Mouse (Mus musculus): ENCODE data around the gene Sptbn4. TPM values are rescaled to one million over a fixed set of nuclear protein-coding genes. Genes with fewer than 3 reads are reported as not detected.

Gene Sptbn4
- polyA plus RNA-seq, 1 experiment = 0.48 TPM

GRCm38 (mm10) chr7:27408379-27409176, 38.9 kb downstream of the Sptbn4 start:
- H3K4me3 ChIP-seq (ENCODE audit: insufficient read depth, low read length) = peak overlapping the region; percentile 26
- TF ChIP-seq CTCF (IDR thresholded peaks at IDR 0.05; ENCODE audit: low read depth, low read length) = peak; percentile 25; the same call in 1 of the 2 replicates
- no peak for TF ChIP-seq POLR2A (IDR thresholded peaks at IDR 0.05; ENCODE audit: borderline replicate concordance, low read depth, low read length)
- no peak overlapping the region for H3K27ac ChIP-seq (ENCODE audit: insufficient read depth, low read depth, low read length)
- H3K4me1 ChIP-seq (ENCODE audit: control insufficient read depth, insufficient read depth, low read length) = no peaks in the 10 kb centered on the region

GRCm38 (mm10) chr7:27407816-27408215, 39.7 kb downstream of the Sptbn4 start:
- H3K27ac ChIP-seq (ENCODE audit: insufficient read depth, low read depth, low read length) = no peak overlapping the region
- H3K4me1 ChIP-seq (ENCODE audit: control insufficient read depth, insufficient read depth, low read length) = no peaks in the 10 kb centered on the region
- no peak overlapping the region for H3K4me3 ChIP-seq (ENCODE audit: insufficient read depth, low read length)
- no peak for TF ChIP-seq POLR2A (IDR thresholded peaks at IDR 0.05; ENCODE audit: borderline replicate concordance, low read depth, low read length)
- TF ChIP-seq CTCF (IDR thresholded peaks at IDR 0.05; ENCODE audit: low read depth, low read length) = no peak

- Histone ChIP-seq H3K4me1 (ENCODE audit: control insufficient read depth, insufficient read depth, low read length) (no peaks in the 10 kb centered on the region), H3K4me3 (ENCODE audit: insufficient read depth, low read length) (no peak overlapping the region), H3K27ac (ENCODE audit: insufficient read depth, low read depth, low read length) (no peak overlapping the region)
- TF ChIP-seq CTCF (IDR thresholded peaks at IDR 0.05; ENCODE audit: low read depth, low read length) = no peak
- no peak for TF ChIP-seq POLR2A (IDR thresholded peaks at IDR 0.05; ENCODE audit: borderline replicate concordance, low read depth, low read length)
Observed at GRCm38 (mm10) chr7:27406481-27406880, 41.0 kb downstream of the Sptbn4 start.

- Histone ChIP-seq H3K4me3 (ENCODE audit: insufficient read depth, low read length) (no peak overlapping the region), H3K4me1 (ENCODE audit: control insufficient read depth, insufficient read depth, low read length) (no peaks in the 10 kb centered on the region), H3K27ac (ENCODE audit: insufficient read depth, low read depth, low read length) (no peak overlapping the region)
- TF ChIP-seq CTCF (IDR thresholded peaks at IDR 0.05; ENCODE audit: low read depth, low read length) (no peak), POLR2A (IDR thresholded peaks at IDR 0.05; ENCODE audit: borderline replicate concordance, low read depth, low read length) (no peak)
Observed at GRCm38 (mm10) chr7:27404203-27404942, 43.1 kb downstream of the Sptbn4 start.

- Histone ChIP-seq H3K27ac (ENCODE audit: insufficient read depth, low read depth, low read length) (no peak overlapping the region), H3K4me3 (ENCODE audit: insufficient read depth, low read length) (no peak overlapping the region), H3K4me1 (ENCODE audit: control insufficient read depth, insufficient read depth, low read length) (no peaks in the 10 kb centered on the region)
- TF ChIP-seq CTCF (IDR thresholded peaks at IDR 0.05; ENCODE audit: low read depth, low read length) (peak; percentile 44), POLR2A (IDR thresholded peaks at IDR 0.05; ENCODE audit: borderline replicate concordance, low read depth, low read length) (no peak)
Observed at GRCm38 (mm10) chr7:27402675-27403074, 44.8 kb downstream of the Sptbn4 start.

- Histone ChIP-seq H3K4me1 (ENCODE audit: control insufficient read depth, insufficient read depth, low read length) (no peaks in the 10 kb centered on the region), H3K4me3 (ENCODE audit: insufficient read depth, low read length) (no peak overlapping the region), H3K27ac (ENCODE audit: insufficient read depth, low read depth, low read length) (no peak overlapping the region)
- TF ChIP-seq POLR2A (IDR thresholded peaks at IDR 0.05; ENCODE audit: borderline replicate concordance, low read depth, low read length) = no peak
- TF ChIP-seq CTCF (IDR thresholded peaks at IDR 0.05; ENCODE audit: low read depth, low read length) = no peak
Observed at GRCm38 (mm10) chr7:27400545-27400944, 46.9 kb downstream of the Sptbn4 start.

- TF ChIP-seq POLR2A (IDR thresholded peaks at IDR 0.05; ENCODE audit: borderline replicate concordance, low read depth, low read length) = no peak
- peak; percentile 68 for TF ChIP-seq CTCF (IDR thresholded peaks at IDR 0.05; ENCODE audit: low read depth, low read length)
- no peak overlapping the region for H3K4me3 ChIP-seq (ENCODE audit: insufficient read depth, low read length)
- no peak overlapping the region for H3K27ac ChIP-seq (ENCODE audit: insufficient read depth, low read depth, low read length)
- no peaks in the 10 kb centered on the region for H3K4me1 ChIP-seq (ENCODE audit: control insufficient read depth, insufficient read depth, low read length)
Observed at GRCm38 (mm10) chr7:27397048-27397949, 50.2 kb downstream of the Sptbn4 start.

GRCm38 (mm10) chr7:27396184-27397047, 51.1 kb downstream of the Sptbn4 start:
- Histone ChIP-seq H3K4me3 (ENCODE audit: insufficient read depth, low read length) (no peak overlapping the region), H3K4me1 (ENCODE audit: control insufficient read depth, insufficient read depth, low read length) (no peaks in the 10 kb centered on the region), H3K27ac (ENCODE audit: insufficient read depth, low read depth, low read length) (no peak overlapping the region)
- TF ChIP-seq POLR2A (IDR thresholded peaks at IDR 0.05; ENCODE audit: borderline replicate concordance, low read depth, low read length) = no peak
- TF ChIP-seq CTCF (IDR thresholded peaks at IDR 0.05; ENCODE audit: low read depth, low read length) = no peak
